Mouse (Mus musculus) lung, postnatal 0 days (tissue): Measurements from ENCODE around the gene Vat1. TPM values are rescaled to one million over a fixed set of nuclear protein-coding genes. Genes with fewer than 3 reads are reported as not detected.
"Not testable (repeated sequence)": the region's sequence is repeated elsewhere in the genome, so short reads cannot be mapped to it uniquely, and the experiment has no call there.

Source experiments
- ATAC-seq: fragments of 200-750 bp; cut with Nextera tagmentation; 2 replicates; pipeline ENCODE4 v1.8.0; 2017; ENCODE audit warnings: moderate library complexity
- DNase-seq: peaks from one replicate; pipeline ENCODE4 v3.0.0-alpha.2; 2016; ENCODE audit warnings: low spot score
- H3K27ac ChIP-seq: fragments of 300-500 bp; sonication (generic); 2 replicates; pipeline ENCODE4 v1.5.1; 2014; ENCODE audit warnings: antibody characterized with exemption, mild to moderate bottlenecking, low read length, mixed read lengths
- H3K27me3 ChIP-seq: fragments of 300-500 bp; sonication (generic); replicated peaks from 2 replicates; pipeline ENCODE4 v1.6.1; 2014; ENCODE audit warnings: low read length, mixed read lengths; ENCODE audit not compliant: insufficient read depth
- H3K36me3 ChIP-seq: fragments of 300-500 bp; sonication (generic); 2 replicates; pipeline ENCODE4 v1.6.1; 2014; ENCODE audit warnings: low read length, mixed read lengths; ENCODE audit not compliant: insufficient read depth
- H3K4me1 ChIP-seq: fragments of 300-500 bp; sonication (generic); 2 replicates; pipeline ENCODE4 v1.6.1; 2014; ENCODE audit warnings: antibody characterized with exemption, low read depth, low read length, mixed read lengths; ENCODE audit not compliant: insufficient read depth
- H3K4me2 ChIP-seq: fragments of 300-500 bp; sonication (generic); replicated peaks from 2 replicates; pipeline ENCODE4 v1.6.1; 2014; ENCODE audit warnings: low read depth, mild to moderate bottlenecking, low read length, moderate library complexity, mixed read lengths
- H3K4me3 ChIP-seq: fragments of 300-500 bp; sonication (generic); 2 replicates; pipeline ENCODE4 v1.5.1; 2014; ENCODE audit warnings: low read depth, low read length
- H3K9ac ChIP-seq: fragments of 300-500 bp; sonication (generic); replicated peaks from 2 replicates; pipeline ENCODE4 v1.6.1; 2014; ENCODE audit warnings: low read depth, mild to moderate bottlenecking
- H3K9me3 ChIP-seq: fragments of 300-500 bp; sonication (generic); 2 replicates; pipeline ENCODE4 v1.6.1; 2016; ENCODE audit warnings: low read length, mixed read lengths
- CTCF ChIP-seq: IDR thresholded peaks from 2 replicates; pipeline ENCODE4 v1.5.1; 2016; ENCODE audit warnings: antibody characterized with exemption, mild to moderate bottlenecking
- EP300 ChIP-seq: IDR thresholded peaks from 2 replicates; pipeline ENCODE4 v1.6.1; 2016; ENCODE audit warnings: antibody characterized with exemption, mild to moderate bottlenecking, control low read depth
- WGBS: fragments of 180-500 bp; shearing (Covaris S2); extraction: QIAGEN DNeasy Blood & Tissue Kit; methylation state at CpG from one replicate; pipeline ENCODE4 v1.1.7; 2014; 5-methylcytosine and 5-hydroxymethylcytosine counted together
- polyA plus RNA-seq: library from polyadenylated mRNA; unstranded; fragments of >200 nt; fragmentation: Nextera tagmentation; extraction: Ambion mirVana; gene quantifications from 2 replicates; pipeline ENCODE4 v1.2.1, GENCODE M21; 2015

The Vat1 gene
- polyA plus RNA-seq, 1 experiment from 2014 or later, result 88.1 TPM

DNA sequence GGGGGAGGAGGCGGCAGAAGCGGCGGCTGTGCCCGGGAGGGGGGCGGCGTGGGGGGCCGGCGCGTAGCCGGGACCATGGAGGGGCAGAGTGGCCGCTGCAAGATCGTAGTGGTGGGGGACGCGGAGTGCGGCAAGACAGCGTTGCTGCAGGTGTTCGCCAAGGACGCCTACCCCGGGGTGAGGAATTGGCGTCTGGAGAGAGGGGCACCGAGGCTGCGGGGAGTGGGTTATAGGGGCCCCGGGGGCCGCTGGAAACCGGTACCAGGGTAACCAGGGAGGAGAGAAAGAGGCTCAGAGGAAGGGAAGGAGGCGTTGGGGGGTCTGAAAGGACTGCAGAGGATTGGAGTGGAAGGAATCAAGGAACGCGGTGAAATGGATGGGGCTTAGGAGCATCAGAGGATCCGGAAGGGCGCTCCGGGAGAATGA is 2.2 kb upstream of the Vat1 start:
- under 1% methylated on average over 22 of the region's 31 CpGs for WGBS
- H3K4me2 ChIP-seq, result peak overlapping the region; percentile 98
- TF ChIP-seq EP300 (no peak), CTCF (no peak)
- DNase-seq, result peak; percentile 39
- H3K4me3 ChIP-seq, result peak overlapping the region; percentile 77
- no peak overlapping the region for H3K27ac ChIP-seq
- no peaks in the 10 kb centered on the region for H3K9me3 ChIP-seq
- H3K9ac ChIP-seq, result peak overlapping the region; percentile 32
- H3K4me1 ChIP-seq, result peaks cover 10% of the 10 kb centered on the region; the same call in 1 of the 2 replicates
- no peaks in the 10 kb centered on the region for H3K27me3 ChIP-seq
- no peak for ATAC-seq
- H3K36me3 ChIP-seq, result no peaks in the 10 kb centered on the region

GRCm38 (mm10) chr11:101467477-101468262 is 1.6 kb upstream of the Vat1 start:
- WGBS, result 1% methylated on average over 43 of the region's 54 CpGs
- Histone ChIP-seq H3K4me3 (peak overlapping the region; percentile 77), H3K27ac (no peak overlapping the region)

DNA sequence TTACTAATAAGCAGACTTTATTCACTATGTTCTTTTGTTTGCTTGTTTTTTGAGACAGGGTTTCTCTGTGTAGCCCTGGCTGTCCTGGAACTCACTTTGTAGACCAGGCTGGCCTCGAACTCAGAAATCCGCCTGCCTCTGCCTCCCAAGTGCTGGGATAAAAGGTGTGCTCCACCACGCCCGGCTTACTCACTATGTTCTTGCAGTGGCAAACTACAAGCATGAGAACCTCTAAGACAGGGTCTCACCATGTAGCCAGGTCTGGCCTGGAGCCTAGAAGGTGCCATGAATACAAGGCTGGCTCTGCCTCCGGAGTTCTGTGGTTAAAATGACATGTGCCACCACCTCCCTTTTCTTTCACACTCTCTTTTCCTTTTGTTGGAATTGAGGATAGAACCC is 521 bp upstream of the Vat1 start:
- Histone ChIP-seq H3K4me2 (peak overlapping the region; percentile 72), H3K4me3 (peak overlapping the region; percentile 84)
- not testable (repeated sequence) for ATAC-seq, H3K27me3 ChIP-seq, H3K9me3 ChIP-seq, H3K36me3 ChIP-seq, H3K27ac ChIP-seq, H3K4me1 ChIP-seq, H3K9ac ChIP-seq, DNase-seq
- WGBS, result 52% methylated on average over 5 of the region's 5 CpGs

More at GRCm38 (mm10) chr11:101467477-101468262, 1.6 kb upstream of the Vat1 start:
- Histone ChIP-seq H3K36me3 (no peaks in the 10 kb centered on the region), H3K9me3 (no peaks in the 10 kb centered on the region), H3K4me2 (peak overlapping the region; percentile 98), H3K4me1 (peaks cover 10% of the 10 kb centered on the region; the same call in 1 of the 2 replicates), H3K9ac (peak overlapping the region; percentile 32), H3K27me3 (no peaks in the 10 kb centered on the region)
- DNase-seq (peak; percentile 90), ATAC-seq (peak; percentile 67)
- TF ChIP-seq CTCF (peak; percentile 78), EP300 (no peak)

DNA sequence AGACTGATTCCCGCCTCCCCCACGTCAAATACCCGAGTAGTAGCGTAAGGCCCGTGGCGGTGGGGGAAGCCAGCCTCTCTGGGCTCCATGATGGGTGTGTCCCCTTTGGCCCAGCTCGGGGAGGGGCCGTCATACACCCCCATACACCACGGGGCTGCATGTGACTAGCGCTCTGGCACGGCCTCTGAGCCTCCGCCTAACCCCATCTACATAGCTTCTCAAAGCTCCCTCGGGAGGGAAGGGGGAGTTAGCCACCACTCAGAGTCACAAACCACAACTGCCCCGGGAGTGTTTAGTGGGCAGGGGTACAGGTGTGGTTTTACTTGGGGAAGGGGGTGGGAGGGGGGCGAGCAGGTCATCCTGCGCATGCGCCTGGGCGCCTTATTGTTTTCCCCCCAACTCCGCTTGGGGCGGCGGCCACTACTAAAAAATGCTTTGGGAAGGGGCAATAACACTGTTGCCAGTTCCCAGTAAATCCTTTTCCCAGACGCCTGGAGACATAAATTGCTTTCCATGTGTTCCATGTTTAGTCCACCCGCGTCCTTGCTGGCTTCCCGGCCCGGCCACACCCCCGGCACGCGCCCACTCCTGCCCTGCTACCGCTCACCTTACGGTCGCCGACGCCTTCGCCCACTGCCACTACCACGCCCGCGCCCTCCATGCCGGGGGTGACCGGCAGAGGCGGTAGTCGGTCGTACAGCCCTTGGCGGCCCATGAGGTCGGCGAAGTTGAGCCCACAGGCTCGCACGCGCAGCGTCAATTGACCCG is 745 bp downstream of the Vat1 start:
- DNase-seq (peak; percentile 81), ATAC-seq (peak; percentile 62)
- Histone ChIP-seq H3K9ac (peak overlapping the region; percentile 69), H3K4me3 (peak overlapping the region; percentile 84), H3K36me3 (peaks cover 13% of the 10 kb centered on the region), H3K4me2 (peak overlapping the region; percentile 72), H3K9me3 (no peaks in the 10 kb centered on the region), H3K27me3 (no peaks in the 10 kb centered on the region), H3K27ac (peak overlapping the region; percentile 87), H3K4me1 (peaks cover 10% of the 10 kb centered on the region; the same call in 1 of the 2 replicates)
- TF ChIP-seq EP300 (0 out of 2 replicates have a peak, but pooled peaks have one; percentile 32), CTCF (peak; percentile 56)
- WGBS, result under 1% methylated on average over 50 of the region's 51 CpGs

DNA sequence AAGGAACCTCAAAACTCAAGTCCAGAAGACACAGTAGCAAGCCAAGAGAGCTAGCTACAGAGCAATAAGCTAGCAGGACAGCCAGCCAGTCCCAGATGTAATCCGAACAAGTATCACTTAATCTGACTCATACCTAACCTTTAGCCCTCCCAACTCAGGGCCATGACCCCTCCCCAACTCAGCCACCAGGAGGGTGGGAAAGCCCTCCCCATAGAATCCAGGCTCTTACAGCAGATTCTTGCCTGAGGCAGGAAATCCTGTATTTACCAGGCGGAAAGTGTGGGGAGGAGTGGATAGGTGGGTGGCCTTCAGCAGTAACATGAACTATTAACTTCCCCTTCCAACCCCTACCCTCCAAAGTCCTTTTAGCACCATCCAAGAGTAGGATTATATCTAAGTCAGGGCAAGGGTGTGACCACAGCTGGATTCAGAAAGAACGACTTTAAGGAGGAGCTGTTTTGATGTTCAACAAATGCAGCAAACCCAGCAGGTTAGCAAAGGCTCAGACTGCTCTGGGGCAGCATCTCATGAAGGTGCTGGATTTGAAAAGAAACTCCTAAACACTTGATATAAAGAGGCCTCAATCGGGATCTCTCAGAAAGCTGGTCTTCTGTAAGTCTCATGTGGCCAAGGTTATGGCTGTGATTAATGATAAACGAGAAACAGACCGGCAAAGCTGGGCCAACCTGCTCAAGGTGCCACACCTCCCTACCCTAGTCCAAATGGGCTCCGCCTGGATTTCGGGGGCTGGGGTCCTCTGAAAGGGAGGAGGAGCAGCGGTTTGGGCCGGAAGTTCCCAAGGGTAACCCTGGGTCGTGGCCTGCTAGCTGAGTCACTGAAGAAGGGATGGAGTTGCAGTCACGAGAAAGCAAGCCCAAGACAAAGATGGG is 1.6 kb downstream of the Vat1 start, which contains the start of gene Rnd2:
Rnd2 (plus strand) TSS at position 789 of the 890 bp plus-strand sequence.
- TF ChIP-seq CTCF, result no peak; the same call in 1 of the 2 replicates
- peak; percentile 86 for TF ChIP-seq EP300
- Histone ChIP-seq H3K36me3 (peaks cover 16% of the 10 kb centered on the region), H3K27ac (peak within 1 kb of the TSS; percentile 87), H3K27me3 (no peaks in the 10 kb centered on the region), H3K4me3 (peak within 1 kb of the TSS; percentile 84), H3K4me2 (peak within 1 kb of the TSS; percentile 72), H3K4me1 (peaks cover 10% of the 10 kb centered on the region; the same call in 1 of the 2 replicates), H3K9ac (peak within 1 kb of the TSS; percentile 69), H3K9me3 (no peaks in the 10 kb centered on the region)
- 7% methylated on average over 12 of the region's 12 CpGs for WGBS
- DNase-seq (peak; percentile 78), ATAC-seq (peak; percentile 27)
